Mouse (Mus musculus) stomach, postnatal 0 days (tissue): ENCODE data around the gene Eef1a1.

Experiments used
- CTCF ChIP-seq: IDR thresholded peaks from 2 replicates; pipeline ENCODE4 v1.5.1; 2016; ENCODE audit warnings: antibody characterized with exemption, low read depth, mild to moderate bottlenecking, moderate library complexity
- EP300 ChIP-seq: optimal IDR thresholded peaks from 2 replicates; pipeline ENCODE3; 2016; ENCODE audit warnings: antibody characterized with exemption

- no peak for TF ChIP-seq CTCF
- TF ChIP-seq EP300: no peak
These were observed 2.2 kb upstream of the Eef1a1 start for GRCm38 (mm10) chr9:78491169-78491568.
